Mouse (Mus musculus) midbrain, postnatal 0 days (tissue): ENCODE data around the gene Fosl1. TPM values are rescaled to one million over a fixed set of nuclear protein-coding genes. Genes with fewer than 3 reads are reported as not detected.

Experiments
- ATAC-seq: fragments of 200-750 bp; cut with Nextera tagmentation; 2 replicates; pipeline ENCODE4 v1.8.0; 2017; ENCODE audit warnings: moderate number of reproducible peaks, mild to moderate bottlenecking, moderate TSS enrichment, moderate library complexity; ENCODE audit not compliant: low FRiP score
- DNase-seq: peaks from one replicate; pipeline ENCODE4 v3.0.0-alpha.2; 2015; ENCODE audit warnings: low spot score
- H3K27ac ChIP-seq: fragments of 300-500 bp; sonication (generic); 2 replicates; pipeline ENCODE4 v1.5.1; 2014; ENCODE audit warnings: low read depth, mild to moderate bottlenecking, low read length, mixed read lengths
- H3K27me3 ChIP-seq: fragments of 300-500 bp; sonication (generic); 2 replicates; pipeline ENCODE4 v1.6.1; 2014; ENCODE audit warnings: low read length, control low read depth, mixed read lengths; ENCODE audit not compliant: insufficient read depth
- H3K36me3 ChIP-seq: fragments of 300-500 bp; sonication (generic); 2 replicates; pipeline ENCODE4 v1.6.1; 2014; ENCODE audit warnings: low read length, control low read depth, mixed read lengths; ENCODE audit not compliant: insufficient read depth
- H3K4me1 ChIP-seq: fragments of 300-500 bp; sonication (generic); 2 replicates; pipeline ENCODE4 v1.6.1; 2014; ENCODE audit warnings: mild to moderate bottlenecking, control low read depth, antibody characterized with exemption, low read length, mixed read lengths; ENCODE audit not compliant: insufficient read depth
- H3K4me2 ChIP-seq: fragments of 300-500 bp; sonication (generic); 2 replicates; pipeline ENCODE4 v1.6.1; 2014; ENCODE audit warnings: low read depth, mild to moderate bottlenecking, low read length, mixed read lengths; ENCODE audit not compliant: poor library complexity, severe bottlenecking
- H3K4me3 ChIP-seq: fragments of 300-500 bp; sonication (generic); 2 replicates; pipeline ENCODE4 v1.5.1; 2014; ENCODE audit warnings: low read depth, mild to moderate bottlenecking, low read length, moderate library complexity
- H3K9ac ChIP-seq: fragments of 300-500 bp; sonication (generic); replicated peaks from 2 replicates; pipeline ENCODE4 v1.6.1; 2014; ENCODE audit warnings: mild to moderate bottlenecking, low read length, moderate library complexity, mixed read lengths; ENCODE audit not compliant: poor library complexity, severe bottlenecking
- H3K9me3 ChIP-seq: fragments of 300-500 bp; sonication (generic); 2 replicates; pipeline ENCODE4 v1.6.1; 2016; ENCODE audit warnings: low read length, control low read depth
- CTCF ChIP-seq: IDR thresholded peaks from 2 replicates; pipeline ENCODE4 v1.5.1; 2016; ENCODE audit warnings: antibody characterized with exemption, mild to moderate bottlenecking
- WGBS: fragments of 180-500 bp; shearing (Covaris S2); extraction: QIAGEN DNeasy Blood & Tissue Kit; methylation state at CpG from one replicate; pipeline ENCODE4 v1.1.7; 2014; 5-methylcytosine and 5-hydroxymethylcytosine counted together
- polyA plus RNA-seq: library from polyadenylated mRNA; unstranded; fragments of >200 nt; fragmentation: Nextera tagmentation; extraction: Ambion mirVana; gene quantifications from 2 replicates; pipeline ENCODE4 v1.2.1, GENCODE M21; 2015
- total RNA-seq: library from RNA; depleted of rRNA; stranded (reverse); fragments of >200 nt; gene quantifications from 2 replicates; pipeline ENCODE4 v1.2.3, GENCODE M21; 2014; rRNA removed

Fosl1 gene
- total and polyA plus RNA-seq, 2 experiments from 2014 or later = 0.11 TPM; not detected in 1

DNA sequence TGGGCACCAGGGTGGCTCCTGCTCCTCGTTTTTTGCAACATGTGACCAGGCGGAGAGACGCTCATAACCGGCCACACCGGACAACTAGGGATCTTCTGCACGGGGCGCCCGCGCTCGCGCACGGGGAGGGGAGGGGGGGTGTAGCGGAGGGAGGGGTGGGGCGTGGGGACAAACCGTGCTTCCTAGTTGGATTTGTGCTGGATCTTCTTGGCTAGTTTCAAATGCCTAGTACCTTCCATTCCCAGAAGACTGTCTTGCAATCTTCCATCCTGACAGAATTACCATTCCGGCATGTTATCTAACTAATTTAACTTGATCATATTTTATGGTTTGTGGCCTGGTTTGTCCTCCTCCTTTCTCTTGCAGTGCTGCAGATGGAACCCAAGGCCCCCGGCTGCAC lies 56.3 kb downstream of the Fosl1 start, which contains the start of gene 1700020D05Rik:
Gene 1700020D05Rik, minus strand, starts transcription at position 101 of the 400 bp plus-strand sequence.
- WGBS = 64% methylated on average over 17 of the region's 17 CpGs
- Histone ChIP-seq H3K27me3 (no peaks in the 10 kb centered on the region), H3K27ac (no peak within 1 kb of the TSS), H3K4me2 (no peak within 1 kb of the TSS), H3K9ac (no peak within 1 kb of the TSS), H3K4me3 (no peak within 1 kb of the TSS), H3K9me3 (no peaks in the 10 kb centered on the region), H3K4me1 (no peaks in the 10 kb centered on the region), H3K36me3 (no peaks in the 10 kb centered on the region; the same call in 1 of the 2 replicates)
- no peak for DNase-seq
- TF ChIP-seq CTCF = no peak
- no peak for ATAC-seq

Other genes with a start within 250 kb of the Fosl1 start
- gene Pacs1, start 174.4 kb upstream of the Fosl1 start, total RNA-seq = 86.4 and 124 TPM in 2 replicates
- 47.9 and 49.9 TPM in 2 replicates for gene Pacs1, start 174.4 kb upstream of the Fosl1 start, polyA plus RNA-seq
- 270 and 283 TPM in 2 replicates for gene Sf3b2, start 152.1 kb upstream of the Fosl1 start, total RNA-seq
- gene Sf3b2, start 152.1 kb upstream of the Fosl1 start, polyA plus RNA-seq = 312 and 315 TPM in 2 replicates
- 27.4 and 29.2 TPM in 2 replicates for gene Gal3st3, start 149.2 kb upstream of the Fosl1 start, total RNA-seq
- 40.8 and 41.4 TPM in 2 replicates for gene Gal3st3, start 149.2 kb upstream of the Fosl1 start, polyA plus RNA-seq
- not detected in 2 replicates for gene Catsper1, start 111.8 kb upstream of the Fosl1 start, total RNA-seq
- gene Catsper1, start 111.8 kb upstream of the Fosl1 start, polyA plus RNA-seq = not detected in 2 replicates
- gene Cst6, start 98.0 kb upstream of the Fosl1 start, total RNA-seq = 0.82 and 1.1 TPM in 2 replicates
- 13.1 and 14.9 TPM in 2 replicates for gene Cst6, start 98.0 kb upstream of the Fosl1 start, polyA plus RNA-seq
- 26.0 and 33.4 TPM in 2 replicates for gene Eif1ad, start 80.8 kb upstream of the Fosl1 start, total RNA-seq
- gene Eif1ad, start 80.8 kb upstream of the Fosl1 start, polyA plus RNA-seq = 43.0 and 50.3 TPM in 2 replicates
- gene Banf1, start 80.4 kb upstream of the Fosl1 start, total RNA-seq = 72.9 and 79.6 TPM in 2 replicates
- 310 and 313 TPM in 2 replicates for gene Banf1, start 80.4 kb upstream of the Fosl1 start, polyA plus RNA-seq
- 28.9 and 37.0 TPM in 2 replicates for gene Sart1, start 58.8 kb upstream of the Fosl1 start, total RNA-seq
- 43.4 and 51.0 TPM in 2 replicates for gene Sart1, start 58.8 kb upstream of the Fosl1 start, polyA plus RNA-seq
- gene Tsga10ip, start 45.0 kb upstream of the Fosl1 start, total RNA-seq = not detected in 2 replicates
- gene Tsga10ip, start 45.0 kb upstream of the Fosl1 start, polyA plus RNA-seq = 0.10 TPM in 1 of 2 replicates, not detected in the other
- gene Drap1, start 22.6 kb upstream of the Fosl1 start, total RNA-seq = 187 and 203 TPM in 2 replicates
- 332 and 342 TPM in 2 replicates for gene Drap1, start 22.6 kb upstream of the Fosl1 start, polyA plus RNA-seq
- gene AI837181, start 22.4 kb upstream of the Fosl1 start, total RNA-seq = 73.2 and 98.8 TPM in 2 replicates
- gene AI837181, start 22.4 kb upstream of the Fosl1 start, polyA plus RNA-seq = 74.1 and 85.2 TPM in 2 replicates
- 14.3 and 19.4 TPM in 2 replicates for gene Ccdc85b, start 10.3 kb downstream of the Fosl1 start, total RNA-seq
- gene Ccdc85b, start 10.3 kb downstream of the Fosl1 start, polyA plus RNA-seq = 15.4 and 15.6 TPM in 2 replicates
- 91.4 and 122 TPM in 2 replicates for gene Fibp, start 13.1 kb downstream of the Fosl1 start, total RNA-seq
- gene Fibp, start 13.1 kb downstream of the Fosl1 start, polyA plus RNA-seq = 174 and 191 TPM in 2 replicates
- 0.33 and 0.94 TPM in 2 replicates for gene Ctsw, start 21.0 kb downstream of the Fosl1 start, total RNA-seq
- 1.5 and 1.9 TPM in 2 replicates for gene Ctsw, start 21.0 kb downstream of the Fosl1 start, polyA plus RNA-seq
- gene Efemp2, start 26.4 kb downstream of the Fosl1 start, total RNA-seq = 32.9 and 33.7 TPM in 2 replicates
- gene Efemp2, start 26.4 kb downstream of the Fosl1 start, polyA plus RNA-seq = 35.2 and 36.1 TPM in 2 replicates
- 60.9 and 87.3 TPM in 2 replicates for gene Mus81, start 40.9 kb downstream of the Fosl1 start, total RNA-seq
- gene Mus81, start 40.9 kb downstream of the Fosl1 start, polyA plus RNA-seq = 27.9 and 30.4 TPM in 2 replicates
- gene Cfl1, start 42.9 kb downstream of the Fosl1 start, total RNA-seq = 1,453 and 1,672 TPM in 2 replicates
- gene Cfl1, start 42.9 kb downstream of the Fosl1 start, polyA plus RNA-seq = 3,482 and 3,602 TPM in 2 replicates
- gene 1700020D05Rik, start 56.2 kb downstream of the Fosl1 start, total RNA-seq = 3.2 and 7.3 TPM in 2 replicates
- 0.20 TPM in 1 of 2 replicates, not detected in the other for gene 1700020D05Rik, start 56.2 kb downstream of the Fosl1 start, polyA plus RNA-seq
- gene Snx32, start 63.0 kb downstream of the Fosl1 start, total RNA-seq = 86.2 and 100 TPM in 2 replicates
- 88.7 and 94.4 TPM in 2 replicates for gene Snx32, start 63.0 kb downstream of the Fosl1 start, polyA plus RNA-seq
- 0.27 TPM in 1 of 2 replicates, not detected in the other for gene Ovol1, start 113.1 kb downstream of the Fosl1 start, total RNA-seq
- gene Ovol1, start 113.1 kb downstream of the Fosl1 start, polyA plus RNA-seq = 0.05 TPM in 1 of 2 replicates, not detected in the other
- gene Ap5b1, start 120.5 kb downstream of the Fosl1 start, total RNA-seq = 12.8 and 14.5 TPM in 2 replicates
- gene Ap5b1, start 120.5 kb downstream of the Fosl1 start, polyA plus RNA-seq = 1.9 and 2.2 TPM in 2 replicates
- gene Rnaseh2c, start 154.3 kb downstream of the Fosl1 start, total RNA-seq = 19.8 and 27.1 TPM in 2 replicates
- gene Rnaseh2c, start 154.3 kb downstream of the Fosl1 start, polyA plus RNA-seq = 43.1 and 50.9 TPM in 2 replicates
- 126 and 150 TPM in 2 replicates for gene Kat5, start 162.7 kb downstream of the Fosl1 start, total RNA-seq
- 73.9 and 76.8 TPM in 2 replicates for gene Kat5, start 162.7 kb downstream of the Fosl1 start, polyA plus RNA-seq
- 30.3 and 34.8 TPM in 2 replicates for gene Rela, start 189.9 kb downstream of the Fosl1 start, total RNA-seq
- 30.8 and 31.8 TPM in 2 replicates for gene Rela, start 189.9 kb downstream of the Fosl1 start, polyA plus RNA-seq
- gene Sipa1, start 216.2 kb downstream of the Fosl1 start, total RNA-seq = 26.1 and 36.0 TPM in 2 replicates
- 18.1 and 19.9 TPM in 2 replicates for gene Sipa1, start 216.2 kb downstream of the Fosl1 start, polyA plus RNA-seq
- 18.3 and 24.0 TPM in 2 replicates for gene Map3k11, start 241.2 kb downstream of the Fosl1 start, total RNA-seq
- 9.6 and 10.6 TPM in 2 replicates for gene Map3k11, start 241.2 kb downstream of the Fosl1 start, polyA plus RNA-seq
- gene Pcnx3, start 241.4 kb downstream of the Fosl1 start, total RNA-seq = 95.5 and 103 TPM in 2 replicates
- 18.4 and 19.1 TPM in 2 replicates for gene Pcnx3, start 241.4 kb downstream of the Fosl1 start, polyA plus RNA-seq